Mouse (Mus musculus) CH12.LX (cell line): ENCODE data around the gene Rtf1. TPM values are rescaled to one million over a fixed set of nuclear protein-coding genes. Genes with fewer than 3 reads are reported as not detected.

Experiments used
- DNase-seq: peaks from one replicate; pipeline ENCODE4 v3.0.0-alpha.2; 2013; ENCODE audit errors: extremely low read depth
- H3K27ac ChIP-seq: 2 replicates; pipeline ENCODE4 v1.5.1; 2012; ENCODE audit warnings: low read depth, mild to moderate bottlenecking, control low read depth, moderate library complexity; ENCODE audit not compliant: insufficient read depth
- H3K27me3 ChIP-seq: replicated peaks from 2 replicates; pipeline ENCODE3; 2012; ENCODE audit warnings: inconsistent platforms
- H3K36me3 ChIP-seq, 2 experiments: replicated peaks in 1 of 2; 2 replicates each; pipeline versions ENCODE3 to v1.6.1; 2012; ENCODE audit warnings: inconsistent platforms in 1 of 2, low read length in 1 of 2, mild to moderate bottlenecking in 1 of 2, mixed read lengths in 1 of 2, moderate library complexity in 1 of 2; ENCODE audit not compliant: control insufficient read depth in 1 of 2, insufficient read depth in 1 of 2
- H3K4me1 ChIP-seq, 2 experiments: 2 replicates each; pipeline ENCODE4 v1.6.1; 2012; ENCODE audit warnings: inconsistent platforms in 1 of 2, moderate library complexity in 1 of 2; ENCODE audit not compliant: insufficient read depth in 2 of 2, control insufficient read depth in 1 of 2
- H3K4me2 ChIP-seq: 2 replicates; pipeline ENCODE4 v1.6.1; 2012; ENCODE audit warnings: low read depth, mild to moderate bottlenecking, control low read depth; ENCODE audit not compliant: poor library complexity, insufficient read depth, severe bottlenecking
- H3K4me3 ChIP-seq, 3 experiments: fragments of 150-350 bp in 1 of 3; sonication (generic) in 1 of 3; replicated peaks in 1 of 3; 2 replicates each; pipeline versions ENCODE3 to v1.5.1; 2011 to 2012; ENCODE audit warnings: low read depth in 2 of 3, low read length in 2 of 3, mild to moderate bottlenecking in 2 of 3, moderate library complexity in 2 of 3, control low read depth in 1 of 3, improper control_type of control experiment in 1 of 3, inconsistent platforms in 1 of 3, mixed read lengths in 1 of 3; ENCODE audit not compliant: poor library complexity in 1 of 3
- H3K79me2 ChIP-seq: replicated peaks from 2 replicates; pipeline ENCODE4 v1.6.1; 2012; ENCODE audit warnings: mild to moderate bottlenecking, moderate library complexity; ENCODE audit not compliant: control insufficient read depth, poor library complexity, insufficient read depth, severe bottlenecking; ENCODE audit errors: extremely low read depth
- H3K9ac ChIP-seq: 2 replicates; pipeline ENCODE4 v1.6.1; 2012; ENCODE audit warnings: low read depth, mild to moderate bottlenecking, control low read depth, moderate library complexity; ENCODE audit not compliant: insufficient read depth
- H3K9me3 ChIP-seq: replicated peaks from 2 replicates; pipeline ENCODE3; 2012; ENCODE audit warnings: low read length, inconsistent platforms, mixed read lengths
- BHLHE40 ChIP-seq: IDR thresholded peaks from 2 replicates; pipeline ENCODE4 v1.6.1; 2011; ENCODE audit warnings: mild to moderate bottlenecking, low read depth, low read length, improper control_type of control experiment
- CHD2 ChIP-seq: IDR thresholded peaks from 2 replicates; pipeline ENCODE4 v1.6.1; 2011; ENCODE audit warnings: low read length, improper control_type of control experiment
- CTCF ChIP-seq, 2 experiments: IDR thresholded peaks in 1 of 2; conservative IDR thresholded peaks in 1 of 2; 2 replicates each; pipeline ENCODE4 v1.5.1; 2011 to 2012; ENCODE audit warnings: low read depth in 2 of 2, low read length in 2 of 2, improper control_type of control experiment in 1 of 2, inconsistent platforms in 1 of 2, mild to moderate bottlenecking in 1 of 2, moderate library complexity in 1 of 2
- ELF1 ChIP-seq: IDR thresholded peaks from 2 replicates; pipeline ENCODE4 v1.6.1; 2014; ENCODE audit warnings: low read depth, mild to moderate bottlenecking, inconsistent platforms, low read length, improper control_type of control experiment
- EP300 ChIP-seq: IDR thresholded peaks from 2 replicates; pipeline ENCODE4 v1.6.1; 2011; ENCODE audit warnings: low read length, improper control_type of control experiment
- ETS1 ChIP-seq: conservative IDR thresholded peaks from 2 replicates; pipeline ENCODE4 v1.6.1; 2012; ENCODE audit warnings: low read depth, mild to moderate bottlenecking, inconsistent platforms, low read length, improper control_type of control experiment, moderate library complexity
- HCFC1 ChIP-seq: IDR thresholded peaks from 2 replicates; pipeline ENCODE4 v1.6.1; 2012; ENCODE audit warnings: low read depth, mild to moderate bottlenecking, inconsistent platforms, low read length, improper control_type of control experiment
- IRF4 ChIP-seq: IDR thresholded peaks from 2 replicates; pipeline ENCODE4 v1.6.1; 2014; ENCODE audit warnings: low read depth, mild to moderate bottlenecking, inconsistent platforms, low read length, improper control_type of control experiment
- JUND ChIP-seq: conservative IDR thresholded peaks from 2 replicates; pipeline ENCODE4 v1.6.1; 2011; ENCODE audit warnings: low read depth, low read length, improper control_type of control experiment
- KAT2A ChIP-seq: IDR thresholded peaks from 2 replicates; pipeline ENCODE4 v1.6.1; 2012; ENCODE audit warnings: low read length, improper control_type of control experiment, inconsistent platforms; ENCODE audit not compliant: insufficient replicate concordance
- MAX ChIP-seq: IDR thresholded peaks from 2 replicates; pipeline ENCODE4 v1.6.1; 2011; ENCODE audit warnings: low read length, improper control_type of control experiment
- MAZ ChIP-seq: IDR thresholded peaks from 2 replicates; pipeline ENCODE4 v1.6.1; 2012; ENCODE audit warnings: low read depth, mild to moderate bottlenecking, inconsistent platforms, low read length, improper control_type of control experiment, moderate library complexity
- MEF2A ChIP-seq: IDR thresholded peaks from 2 replicates; pipeline ENCODE4 v1.6.1; 2014; ENCODE audit warnings: low read depth, mild to moderate bottlenecking, inconsistent platforms, low read length, improper control_type of control experiment, borderline replicate concordance
- MYC ChIP-seq: IDR thresholded peaks from 2 replicates; pipeline ENCODE4 v1.6.1; 2011; ENCODE audit warnings: low read depth, mild to moderate bottlenecking, improper control_type of control experiment, low read length
- NRF1 ChIP-seq: IDR thresholded peaks from 2 replicates; pipeline ENCODE4 v1.6.1; 2014; ENCODE audit warnings: low read depth, mild to moderate bottlenecking, inconsistent platforms, low read length, improper control_type of control experiment, moderate library complexity
- TCF12 ChIP-seq: IDR thresholded peaks from 2 replicates; pipeline ENCODE4 v1.6.1; 2014; ENCODE audit warnings: low read depth, mild to moderate bottlenecking, inconsistent platforms, low read length, improper control_type of control experiment
- UBTF ChIP-seq: IDR thresholded peaks from 2 replicates; pipeline ENCODE4 v1.6.1; 2012; ENCODE audit warnings: low read depth, mild to moderate bottlenecking, inconsistent platforms, low read length, improper control_type of control experiment, moderate library complexity
- USF1 ChIP-seq: IDR thresholded peaks from 2 replicates; pipeline ENCODE4 v1.6.1; 2014; ENCODE audit warnings: low read depth, mild to moderate bottlenecking, inconsistent platforms, low read length, improper control_type of control experiment
- ZC3H11A ChIP-seq: IDR thresholded peaks from 2 replicates; pipeline ENCODE4 v1.6.1; 2012; ENCODE audit warnings: low read depth, mild to moderate bottlenecking, inconsistent platforms, low read length, improper control_type of control experiment
- ZKSCAN1 ChIP-seq: IDR thresholded peaks from 2 replicates; pipeline ENCODE4 v1.6.1; 2012; ENCODE audit warnings: low read depth, inconsistent platforms, low read length, improper control_type of control experiment, borderline replicate concordance
- ZMIZ1 ChIP-seq: IDR thresholded peaks from 2 replicates; pipeline ENCODE4 v1.6.1; 2012; ENCODE audit warnings: low read depth, mild to moderate bottlenecking, inconsistent platforms, low read length, improper control_type of control experiment
- dilution Hi-C: fragments of 300-500 bp; cut with MboI; formaldehyde crosslinking; loops from 2 replicates; pipeline ENCODE4 v1.14.3; 2020; ENCODE audit warnings: low sequenced_read_pairs; ENCODE audit not compliant: extremely low pct_unique_long_range_greater_than_20kb, extremely low pct_ligation_motif_present
- in situ Hi-C: fragments of 300-500 bp; cut with MboI; formaldehyde crosslinking; loops from 3 replicates; pipeline ENCODE4 v1.14.3; 2019; ENCODE audit warnings: low sequenced_read_pairs, low pct_ligation_motif_present, low pct_unique_long_range_greater_than_20kb, mixed read lengths
- polyA plus RNA-seq: library from polyadenylated mRNA; unstranded; fragments of >175 nt; gene quantifications from 2 replicates; pipeline ENCODE4 v1.2.1, GENCODE M21; 2012; ENCODE audit warnings: low read depth; ENCODE audit not compliant: insufficient read length
- total RNA-seq, 2 experiments: library from RNA; depleted of rRNA; stranded (reverse); fragments of 300-350 nt in 1 of 2; fragments of >200 nt in 1 of 2; gene quantifications; 2 replicates each; pipeline ENCODE4 v1.2.3; 2012 to 2014

The Rtf1 gene
- total and polyA plus RNA-seq, 3 experiments, result 9.7 to 50.3 (median 11.3) TPM

- no peak for TF ChIP-seq CTCF (conservative IDR thresholded peaks at IDR 0.05 in 1 of 2, IDR thresholded peaks at IDR 0.05 in 1 of 2; ENCODE audit: low read depth in 2 of 2, low read length in 2 of 2)
- TF ChIP-seq HCFC1, result peak; percentile 42; the same call in 1 of the 2 replicates
- peak; percentile 73; the same call in 1 of the 2 replicates for TF ChIP-seq MEF2A
- TF ChIP-seq CHD2, result no peak
- no peak for TF ChIP-seq KAT2A
- TF ChIP-seq EP300, result peak; percentile 89
- TF ChIP-seq IRF4, result peak; percentile 85
- no peak for TF ChIP-seq NRF1
- peak; percentile 70 for TF ChIP-seq ELF1
- TF ChIP-seq JUND, result 0 out of 2 replicates have a peak, but pooled peaks have one; percentile 42
- peak; percentile 86 for TF ChIP-seq BHLHE40
- peak; percentile 32; the same call in 1 of the 2 replicates for TF ChIP-seq MAX
- peak; percentile 69 for TF ChIP-seq TCF12
- no peak for TF ChIP-seq ZMIZ1
- peak; percentile 12; the same call in 1 of the 2 replicates for TF ChIP-seq ZKSCAN1
- peak; percentile 62 for TF ChIP-seq ETS1
- TF ChIP-seq USF1, result no peak
- peak; percentile 58; the same call in 1 of the 2 replicates for TF ChIP-seq MYC
- TF ChIP-seq MAZ, result peak; percentile 62; the same call in 1 of the 2 replicates
- no peak for TF ChIP-seq UBTF
- TF ChIP-seq ZC3H11A, result no peak
- TF ChIP-seq, all 38 proteins: peak for 13
- Histone ChIP-seq H3K36me3 (peaks cover 5 to 39% of the 10 kb centered on the region in 2 experiments), H3K4me2 (peak overlapping the region; percentile 54; the same call in 1 of the 2 replicates), H3K9ac (no peak overlapping the region), H3K9me3 (no peaks in the 10 kb centered on the region), H3K27ac (peak overlapping the region; percentile 73; the same call in 1 of the 2 replicates), H3K79me2 (no peaks in the 10 kb centered on the region; the same call in 1 of the 2 replicates), H3K4me3 (no peak overlapping the region), H3K4me1 (peaks cover 6 to 75% of the 10 kb centered on the region in 2 experiments), H3K27me3 (no peaks in the 10 kb centered on the region)
- dilution Hi-C loops (no loop called here), in situ Hi-C loops (loop anchor here (10.0 kb wide), 1 partner anchor 196 kb away; the partner anchor contains the start of gene Mga)
- DNase-seq, result peak; percentile 95
These were observed 23.6 kb downstream of the Rtf1 start for GRCm38 (mm10) chr2:119698472-119698871.
